Mouse (Mus musculus) megakaryocyte, embryonic 14.5 days (primary cell): ENCODE measurements around the gene Gramd1a. TPM values are rescaled to one million over a fixed set of nuclear protein-coding genes. Genes with fewer than 3 reads are reported as not detected.
A peak's percentile ranks its signal among the peaks of the same experiment; 100 is the strongest.

Source experiments
- H3K27me3 ChIP-seq: replicated peaks from 2 replicates; pipeline ENCODE3; 2012; ENCODE audit warnings: inconsistent platforms
- H3K36me3 ChIP-seq: replicated peaks from 2 replicates; pipeline ENCODE3; 2012; ENCODE audit warnings: low read length, inconsistent platforms, mixed read lengths
- H3K4me1 ChIP-seq: 2 replicates; pipeline ENCODE4 v1.6.1; 2012; ENCODE audit warnings: inconsistent platforms
- H3K4me3 ChIP-seq: replicated peaks from 2 replicates; pipeline ENCODE3; 2012; ENCODE audit warnings: moderate library complexity, mild to moderate bottlenecking, inconsistent platforms
- H3K9me3 ChIP-seq: 2 replicates; pipeline ENCODE4 v1.6.1; 2012; ENCODE audit warnings: inconsistent platforms
- FLI1 ChIP-seq: IDR thresholded peaks from 2 replicates; pipeline ENCODE4 v1.6.1; 2012; ENCODE audit warnings: low read length, inconsistent platforms, mixed read lengths
- GATA1 ChIP-seq: IDR thresholded peaks from 3 replicates; pipeline ENCODE4 v1.6.1; 2012; ENCODE audit warnings: mixed read lengths, low read length, inconsistent platforms, borderline replicate concordance
- polyA plus RNA-seq: library from polyadenylated mRNA; stranded (reverse); fragments of >175 nt; gene quantifications from 2 replicates; pipeline ENCODE4 v1.2.3, GENCODE M21; 2012; ENCODE audit warnings: low replicate concordance; ENCODE audit not compliant: insufficient read depth

Gramd1a gene
- polyA plus RNA-seq, 1 experiment = 122 TPM

DNA sequence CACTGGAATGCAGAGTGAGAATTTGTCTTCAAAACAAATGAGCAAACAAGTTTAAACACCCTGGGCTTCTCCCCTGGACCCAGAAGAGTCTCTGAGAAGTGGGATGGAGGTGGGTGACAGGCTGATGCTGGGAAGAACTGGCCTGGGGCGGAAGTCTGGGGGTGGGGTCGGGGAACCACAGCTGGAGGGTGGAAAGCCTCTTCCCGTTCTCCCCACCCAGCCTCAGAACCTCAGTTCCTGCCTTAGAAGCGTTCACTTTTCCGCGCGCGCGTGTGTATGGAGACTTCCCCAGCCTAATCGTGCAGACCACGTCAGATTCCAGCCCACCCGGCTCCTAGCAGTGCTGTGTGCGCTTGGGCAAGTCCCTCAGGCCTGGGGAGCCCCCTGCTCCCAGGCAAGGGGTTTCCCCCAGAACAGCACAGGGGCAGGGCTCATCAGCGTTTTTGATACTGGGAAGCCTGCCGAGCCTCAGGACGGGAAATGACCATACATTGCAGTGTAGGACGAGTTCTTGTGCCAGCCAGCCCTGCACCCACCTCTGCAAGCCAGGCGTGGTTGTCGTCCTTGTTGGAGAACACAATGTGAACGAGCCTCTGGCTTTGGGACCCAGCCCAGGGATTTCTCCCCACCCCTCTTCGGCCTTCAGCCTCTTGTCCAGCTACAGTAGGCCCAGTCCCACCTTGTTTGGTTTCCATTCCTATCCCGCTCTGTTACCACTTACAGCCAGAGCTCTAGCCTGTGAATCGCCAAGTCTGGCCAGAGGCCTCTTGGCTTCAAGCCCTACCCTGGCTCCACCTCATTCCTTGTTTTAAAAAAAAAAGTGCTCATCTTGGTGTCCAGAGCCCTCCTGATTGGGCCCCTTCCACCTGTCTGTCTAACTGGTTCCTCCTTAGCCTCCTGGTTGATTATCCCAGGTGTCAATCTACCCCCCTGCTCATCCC, 4.1 kb downstream of the Gramd1a start:
- Histone ChIP-seq H3K4me1 (peaks cover 90% of the 10 kb centered on the region), H3K4me3 (peak overlapping the region; percentile 99), H3K27me3 (no peaks in the 10 kb centered on the region), H3K36me3 (peaks cover 16% of the 10 kb centered on the region), H3K9me3 (no peaks in the 10 kb centered on the region)
- TF ChIP-seq FLI1 (no peak), GATA1 (no peak)

DNA sequence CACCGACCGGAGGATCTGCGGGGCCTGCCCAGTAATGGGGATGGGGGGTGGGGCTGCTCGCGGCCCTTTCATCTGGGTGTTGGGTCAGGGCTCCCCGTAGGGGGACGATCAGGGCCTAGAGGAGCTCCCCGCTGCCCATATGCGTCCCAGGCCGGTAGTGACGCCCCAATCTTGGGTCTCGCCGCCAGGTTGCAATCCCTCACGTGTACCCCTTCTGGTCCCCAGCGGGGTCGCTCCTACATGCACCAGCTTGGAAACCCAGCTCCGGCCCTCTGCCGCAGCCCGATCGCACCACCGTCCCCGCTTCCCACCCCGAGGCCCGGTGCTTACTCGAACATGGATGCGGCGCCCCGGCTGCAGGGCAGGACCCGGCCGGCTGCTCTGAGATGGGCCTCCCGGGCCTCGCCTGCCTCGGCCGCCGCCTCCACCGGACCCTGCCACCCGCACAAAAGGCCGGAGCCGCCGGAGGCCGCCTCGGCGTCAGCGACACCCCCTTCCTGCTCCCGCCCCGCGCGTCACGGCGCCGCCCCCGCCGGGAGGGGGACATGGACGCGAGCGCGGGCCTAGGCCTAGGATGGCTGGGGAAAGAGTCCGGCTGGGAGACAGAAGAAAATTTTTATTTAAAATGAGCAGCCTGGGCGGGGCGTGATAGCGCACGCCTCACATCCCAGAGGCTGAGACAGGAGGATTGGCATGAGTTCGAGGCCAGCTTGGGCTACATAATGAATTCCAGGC, 5.0 kb downstream of the Gramd1a start:
- Histone ChIP-seq H3K9me3 (no peaks in the 10 kb centered on the region), H3K4me3 (peak overlapping the region; percentile 99), H3K27me3 (no peaks in the 10 kb centered on the region), H3K36me3 (peaks cover 24% of the 10 kb centered on the region), H3K4me1 (peaks cover 88% of the 10 kb centered on the region)
- TF ChIP-seq FLI1 (no peak), GATA1 (no peak)

DNA sequence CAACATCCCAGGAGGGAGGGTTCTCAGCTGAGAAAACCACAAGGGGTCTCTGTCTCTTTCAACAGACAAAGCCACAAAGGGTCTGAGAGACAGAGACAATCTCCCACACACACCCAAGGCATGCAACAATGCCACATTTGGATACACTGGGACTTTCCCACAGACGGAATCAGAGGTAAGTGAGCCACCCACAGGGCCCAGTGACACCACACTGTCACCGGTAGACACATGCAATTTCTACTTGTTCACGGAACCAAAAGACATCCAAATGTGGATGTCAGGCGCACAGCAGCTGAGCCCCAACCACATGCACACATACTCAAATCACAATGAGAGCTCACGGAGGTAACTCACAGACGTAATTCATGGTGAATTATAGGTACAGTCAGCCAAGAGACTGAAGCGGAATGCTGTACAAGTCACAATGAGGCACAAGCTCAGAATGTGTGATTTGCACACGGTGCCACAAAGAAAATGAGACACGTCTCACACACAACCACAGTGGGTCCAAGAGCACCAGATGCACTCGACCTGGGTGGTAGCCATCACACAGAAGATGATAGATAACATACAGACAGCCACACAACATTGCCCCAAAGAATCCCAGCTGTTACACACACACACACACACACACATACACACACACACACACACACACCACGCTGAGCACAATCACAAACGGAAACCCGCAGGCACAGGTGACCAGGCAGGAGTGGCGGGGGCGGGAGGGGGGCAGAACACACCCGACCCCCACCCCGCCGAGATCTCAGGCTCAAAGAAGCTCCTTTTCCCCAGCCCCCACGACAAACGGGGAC, 5.7 kb downstream of the Gramd1a start:
- Histone ChIP-seq H3K36me3 (peaks cover 32% of the 10 kb centered on the region), H3K9me3 (no peaks in the 10 kb centered on the region), H3K4me1 (peaks cover 88% of the 10 kb centered on the region), H3K4me3 (peak overlapping the region; percentile 99), H3K27me3 (no peaks in the 10 kb centered on the region)
- TF ChIP-seq FLI1 = no peak
- TF ChIP-seq GATA1 = no peak

DNA sequence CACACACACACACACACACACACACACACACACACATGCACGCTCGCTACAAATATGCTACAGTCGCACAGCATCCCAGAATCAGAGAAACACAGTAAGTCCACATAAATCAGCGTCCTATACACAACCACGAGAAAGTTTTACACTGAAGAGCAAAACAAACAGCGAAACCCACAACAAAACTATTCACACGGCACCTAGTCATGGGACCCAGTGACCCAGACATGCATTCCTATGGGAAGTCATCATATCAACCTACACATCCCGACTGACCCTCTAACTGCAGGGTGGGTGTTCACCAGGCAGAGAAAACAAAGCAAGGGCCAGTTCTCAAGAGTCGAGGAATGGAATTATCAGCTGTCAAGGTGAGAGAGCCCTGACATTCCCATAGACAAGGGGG, 6.4 kb downstream of the Gramd1a start:
- Histone ChIP-seq H3K4me3 (peak overlapping the region; percentile 99), H3K27me3 (no peaks in the 10 kb centered on the region), H3K9me3 (no peaks in the 10 kb centered on the region), H3K36me3 (peaks cover 36% of the 10 kb centered on the region), H3K4me1 (peaks cover 82% of the 10 kb centered on the region)
- TF ChIP-seq FLI1 = no peak
- no peak for TF ChIP-seq GATA1

DNA sequence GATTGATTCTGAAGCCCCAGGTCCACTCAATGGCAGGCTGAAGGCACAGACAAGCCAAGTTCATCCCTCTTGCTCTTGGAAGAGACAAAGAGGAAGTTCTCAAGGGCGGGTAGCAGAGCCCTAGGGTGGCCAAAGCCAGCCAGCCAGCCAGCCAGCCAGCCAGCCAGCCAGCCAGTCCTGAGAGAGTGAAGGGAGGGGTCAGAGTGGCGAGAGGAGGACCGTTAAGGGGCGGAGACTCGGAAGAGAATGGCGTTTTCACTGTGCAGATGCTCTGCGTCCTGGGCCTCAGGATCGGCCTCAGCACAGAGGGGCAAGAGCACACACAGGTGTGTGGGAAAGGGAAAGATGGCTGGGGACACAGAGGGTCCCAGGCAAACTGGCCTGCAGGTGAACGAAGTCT, 6.9 kb downstream of the Gramd1a start:
- Histone ChIP-seq H3K9me3 (no peaks in the 10 kb centered on the region), H3K27me3 (no peaks in the 10 kb centered on the region), H3K4me3 (peak overlapping the region; percentile 99), H3K4me1 (peaks cover 80% of the 10 kb centered on the region), H3K36me3 (peaks cover 42% of the 10 kb centered on the region)
- TF ChIP-seq GATA1 (no peak), FLI1 (no peak)

DNA sequence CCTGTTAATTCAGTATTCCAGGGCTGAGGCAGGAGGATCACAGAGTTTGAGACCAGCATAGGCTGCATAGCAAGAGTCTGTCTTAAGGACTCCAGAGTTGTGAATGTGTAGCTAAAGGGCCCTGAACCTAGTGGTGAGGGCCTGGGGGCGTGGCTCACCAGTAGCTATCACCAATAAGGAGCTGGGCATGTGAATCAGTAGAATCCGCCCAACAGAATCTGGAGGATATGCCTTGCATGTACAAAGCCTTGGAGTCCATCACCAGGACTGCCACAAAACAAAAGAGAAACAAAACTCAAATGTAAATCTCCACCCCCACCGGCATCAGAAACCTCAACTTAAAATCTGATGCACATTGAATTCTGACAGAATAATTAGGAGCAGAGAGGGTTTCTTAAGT, 7.6 kb downstream of the Gramd1a start:
- Histone ChIP-seq H3K9me3 (no peaks in the 10 kb centered on the region), H3K27me3 (no peaks in the 10 kb centered on the region), H3K4me1 (peaks cover 78% of the 10 kb centered on the region), H3K4me3 (peak overlapping the region; percentile 99), H3K36me3 (peaks cover 48% of the 10 kb centered on the region)
- TF ChIP-seq FLI1 (no peak), GATA1 (no peak)

DNA sequence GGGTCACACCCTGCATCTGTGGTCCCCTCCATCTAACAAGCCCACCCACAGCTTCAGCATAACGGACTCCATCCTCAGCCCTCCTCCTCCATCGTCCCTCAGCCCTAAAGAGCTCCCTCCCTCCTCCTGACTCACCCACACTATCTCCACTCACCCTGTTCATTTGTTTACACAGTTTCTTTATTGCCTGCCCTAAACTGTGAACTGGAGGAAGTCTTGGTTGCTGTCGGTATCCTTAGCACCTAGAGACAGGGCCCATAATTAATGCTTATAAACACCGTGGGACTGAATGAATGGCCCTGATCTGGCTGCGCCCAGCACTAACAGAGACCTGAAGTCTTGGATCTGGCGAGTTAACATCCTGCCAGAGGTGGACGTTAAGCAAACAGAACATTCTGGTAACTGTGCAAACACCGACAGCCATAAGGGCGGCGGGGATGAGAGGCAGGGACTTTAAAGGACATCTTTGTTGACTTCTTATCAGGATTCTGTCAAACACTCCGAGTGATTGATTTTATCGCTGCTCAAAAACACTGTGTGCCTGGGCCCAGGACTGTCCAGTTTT, 10.0 kb downstream of the Gramd1a start:
- Histone ChIP-seq H3K4me3 (no peak overlapping the region), H3K27me3 (no peaks in the 10 kb centered on the region), H3K9me3 (no peaks in the 10 kb centered on the region), H3K4me1 (peaks cover 72% of the 10 kb centered on the region), H3K36me3 (peaks cover 72% of the 10 kb centered on the region)
- TF ChIP-seq GATA1 (no peak), FLI1 (no peak)

DNA sequence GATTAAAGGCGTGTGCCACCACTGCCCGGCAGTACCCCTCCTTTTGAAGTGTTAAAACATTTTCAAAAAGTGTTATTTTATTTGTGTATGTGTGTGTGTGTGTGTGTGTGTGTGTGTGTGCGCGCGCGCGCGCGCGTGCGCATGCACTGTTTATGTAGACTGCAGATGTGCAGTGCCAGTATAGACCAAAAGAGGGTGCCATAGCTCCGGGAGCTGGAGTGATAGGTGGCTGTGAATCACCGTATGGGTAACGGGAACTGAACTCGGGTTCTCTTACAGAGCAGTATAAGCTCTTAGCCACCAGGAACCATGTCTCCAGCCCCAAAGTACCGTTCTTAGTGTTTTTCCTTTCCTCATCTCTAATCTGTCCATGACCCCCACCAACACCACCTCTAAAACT, 10.8 kb downstream of the Gramd1a start:
- Histone ChIP-seq H3K9me3 (no peaks in the 10 kb centered on the region), H3K36me3 (peaks cover 80% of the 10 kb centered on the region)
- TF ChIP-seq FLI1 (no peak), GATA1 (no peak)

DNA sequence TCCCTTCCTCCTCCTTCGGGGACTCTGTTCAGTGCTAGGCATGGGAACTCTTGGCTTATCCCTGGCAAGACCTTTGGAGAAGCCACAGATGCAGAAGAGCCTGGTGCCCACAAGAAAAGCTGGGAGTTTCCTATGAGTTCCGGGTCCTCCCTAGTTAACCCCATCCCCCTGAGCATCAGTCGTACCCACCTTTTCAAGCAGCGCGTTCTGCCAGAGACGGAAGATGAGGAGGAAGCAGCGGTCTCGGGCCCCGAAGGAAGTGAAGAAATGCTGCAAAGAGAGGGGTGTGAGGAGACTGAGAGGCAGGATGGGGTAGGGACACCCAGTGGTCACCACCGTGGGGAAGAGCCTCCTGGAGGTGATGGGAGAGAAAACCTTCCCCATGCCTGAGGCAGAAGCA, 14.8 kb downstream of the Gramd1a start:
- TF ChIP-seq FLI1 = no peak
- TF ChIP-seq GATA1 = no peak
- Histone ChIP-seq H3K9me3 (no peaks in the 10 kb centered on the region), H3K36me3 (peaks cover 97% of the 10 kb centered on the region), H3K27me3 (no peaks in the 10 kb centered on the region), H3K4me3 (no peak overlapping the region), H3K4me1 (peaks cover 30% of the 10 kb centered on the region)

More for the DNA sequence above, 10.8 kb downstream of the Gramd1a start:
- Histone ChIP-seq H3K4me1 (peaks cover 68% of the 10 kb centered on the region), H3K4me3 (no peak overlapping the region), H3K27me3 (no peaks in the 10 kb centered on the region)
